Mouse (Mus musculus): ENCODE data around the gene Ccl11. TPM values are rescaled to one million over a fixed set of nuclear protein-coding genes. Genes with fewer than 3 reads are reported as not detected.

Gene Ccl11
- polyA plus RNA-seq (2015; fragmentation: Nextera tagmentation; extraction: Ambion mirVana) = 0.09 and 0.14 TPM in 2 replicates

DNA sequence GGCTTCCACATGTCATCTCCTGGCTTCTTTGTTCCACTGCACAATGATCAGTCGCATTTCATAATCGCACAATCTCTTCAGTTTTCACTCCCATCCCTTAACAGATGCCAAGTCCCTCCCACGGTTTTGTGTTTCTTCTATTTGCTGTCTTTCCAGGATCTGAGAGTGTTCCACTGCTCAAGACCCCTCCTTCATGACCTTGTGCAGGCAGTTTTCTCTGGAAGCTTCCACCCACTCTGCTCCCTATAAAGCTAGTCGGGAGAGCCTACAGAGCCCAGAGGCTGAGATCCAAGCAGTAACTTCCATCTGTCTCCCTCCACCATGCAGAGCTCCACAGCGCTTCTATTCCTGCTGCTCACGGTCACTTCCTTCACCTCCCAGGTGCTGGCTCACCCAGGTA is at the start of gene Ccl11:
TSS of gene Ccl11 (plus strand) at position 178 of the 400 bp plus-strand sequence.
- DNase-seq (no peak), ATAC-seq (ENCODE audit: low read depth) (no peak)
- Histone ChIP-seq H3K36me3 (no peaks in the 10 kb centered on the region), H3K27ac (no peak within 1 kb of the TSS), H3K9ac (no peak within 1 kb of the TSS), H3K9me3 (replicated peaks) (no peaks in the 10 kb centered on the region), H3K4me2 (no peak within 1 kb of the TSS), H3K4me3 (replicated peaks) (no peak within 1 kb of the TSS), H3K27me3 (no peaks in the 10 kb centered on the region), H3K4me1 (replicated peaks) (no peaks in the 10 kb centered on the region)
- 61% methylated on average over 6 of the region's 6 CpGs for WGBS (ENCODE audit: insufficient replicate concordance)

DNA sequence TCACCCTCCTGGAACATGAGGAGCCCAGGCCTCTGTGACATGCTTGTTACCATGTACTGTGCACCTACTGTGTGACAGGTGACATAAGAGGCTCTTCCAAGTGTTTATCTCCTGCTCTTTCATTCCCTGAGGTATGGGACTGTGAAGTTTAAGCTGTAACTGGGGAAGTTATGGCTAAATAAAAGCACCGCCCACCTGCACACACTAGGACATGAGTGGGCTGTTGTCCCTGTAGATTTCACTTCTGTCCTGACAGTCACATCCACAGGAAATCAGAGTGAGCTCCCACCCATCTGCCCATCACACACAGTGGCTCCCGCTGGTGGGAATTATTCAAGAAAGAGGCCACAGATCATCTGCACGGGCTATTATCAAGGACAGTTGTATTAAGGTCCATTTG is 47.5 kb upstream of the Ccl11 start:
- WGBS (ENCODE audit: insufficient replicate concordance) = 59% methylated on average over 3 of the region's 3 CpGs
- H3K9me3 ChIP-seq (replicated peaks) = no peaks in the 10 kb centered on the region
- no peak overlapping the region for H3K4me2 ChIP-seq
- peaks cover 5% of the 10 kb centered on the region; the same call in 1 of the 2 replicates for H3K4me1 ChIP-seq (replicated peaks)
- H3K27me3 ChIP-seq = no peaks in the 10 kb centered on the region
- no peak overlapping the region for H3K9ac ChIP-seq
- H3K4me3 ChIP-seq (replicated peaks) = no peak overlapping the region
- H3K27ac ChIP-seq = no peak overlapping the region
- no peak for DNase-seq
- ATAC-seq (ENCODE audit: low read depth) = no peak
- H3K36me3 ChIP-seq = no peaks in the 10 kb centered on the region

DNA sequence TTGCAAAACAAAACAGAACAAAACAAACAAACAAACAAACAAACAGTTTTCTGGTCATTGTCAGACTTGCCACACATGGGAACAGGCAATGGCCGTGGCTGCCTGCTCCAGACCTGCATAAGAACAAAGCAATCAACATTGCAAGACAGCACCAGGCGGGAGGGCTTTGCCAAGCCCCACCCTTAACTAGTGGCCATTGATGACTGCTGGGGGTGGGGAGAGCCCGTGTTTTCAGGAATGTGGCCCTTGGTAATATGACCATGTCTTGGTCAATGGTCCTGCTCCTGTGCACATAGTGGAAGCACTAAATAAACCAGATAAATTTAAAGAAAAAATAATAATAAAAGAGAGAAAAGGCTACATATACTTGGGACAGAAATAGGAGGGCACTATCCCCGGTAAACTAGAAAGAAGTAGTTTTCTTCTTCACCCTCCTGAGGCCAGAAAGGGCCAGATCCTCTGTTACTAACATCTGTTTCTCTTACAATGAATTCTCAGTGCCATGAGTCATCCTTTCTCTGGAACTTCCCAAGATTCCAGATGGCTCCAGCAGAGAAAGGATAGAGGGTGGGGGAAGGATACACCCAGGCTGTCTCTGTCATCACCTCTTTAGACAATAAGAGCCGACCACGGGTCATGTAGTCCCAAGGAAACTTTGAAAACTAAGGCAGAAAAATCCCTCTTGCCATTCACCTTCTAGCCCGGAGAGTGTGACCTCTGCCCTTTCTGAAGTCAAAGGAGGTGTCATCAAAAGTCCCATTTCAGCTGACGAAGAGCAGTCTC is 46.0 kb upstream of the Ccl11 start:
- H3K9ac ChIP-seq = no peak overlapping the region
- no peak for DNase-seq
- H3K4me1 ChIP-seq (replicated peaks) = peaks cover 5% of the 10 kb centered on the region; the same call in 1 of the 2 replicates
- H3K4me2 ChIP-seq = no peak overlapping the region
- WGBS (ENCODE audit: insufficient replicate concordance) = 52% methylated on average over 8 of the region's 8 CpGs
- ATAC-seq (ENCODE audit: low read depth) = no peak
- H3K27me3 ChIP-seq = no peaks in the 10 kb centered on the region
- no peak overlapping the region for H3K4me3 ChIP-seq (replicated peaks)
- H3K9me3 ChIP-seq (replicated peaks) = no peaks in the 10 kb centered on the region
- H3K27ac ChIP-seq = no peak overlapping the region
- no peaks in the 10 kb centered on the region for H3K36me3 ChIP-seq

GRCm38 (mm10) chr11:82013756-82014155 is 43.9 kb upstream of the Ccl11 start:
- H3K36me3 ChIP-seq = no peaks in the 10 kb centered on the region
- no peaks in the 10 kb centered on the region for H3K27me3 ChIP-seq
- no peak overlapping the region for H3K4me3 ChIP-seq (replicated peaks)
- 35% methylated on average over 1 of the region's 1 CpGs for WGBS (ENCODE audit: insufficient replicate concordance)
- H3K4me1 ChIP-seq (replicated peaks) = no peaks in the 10 kb centered on the region
- H3K4me2 ChIP-seq = no peak overlapping the region
- ATAC-seq (ENCODE audit: low read depth) = no peak
- H3K9me3 ChIP-seq (replicated peaks) = no peaks in the 10 kb centered on the region
- no peak overlapping the region for H3K27ac ChIP-seq
- no peak overlapping the region for H3K9ac ChIP-seq
- DNase-seq = no peak

- Histone ChIP-seq H3K4me1 (replicated peaks) (no peaks in the 10 kb centered on the region), H3K4me3 (replicated peaks) (no peak overlapping the region), H3K4me2 (no peak overlapping the region), H3K27me3 (no peaks in the 10 kb centered on the region), H3K36me3 (no peaks in the 10 kb centered on the region), H3K9me3 (replicated peaks) (no peaks in the 10 kb centered on the region), H3K9ac (no peak overlapping the region), H3K27ac (no peak overlapping the region)
- ATAC-seq (ENCODE audit: low read depth) (no peak), DNase-seq (no peak)
- WGBS (ENCODE audit: insufficient replicate concordance) = 43% methylated on average over 2 of the region's 2 CpGs
Measured at GRCm38 (mm10) chr11:82015066-82015465, 42.6 kb upstream of the Ccl11 start.

DNA sequence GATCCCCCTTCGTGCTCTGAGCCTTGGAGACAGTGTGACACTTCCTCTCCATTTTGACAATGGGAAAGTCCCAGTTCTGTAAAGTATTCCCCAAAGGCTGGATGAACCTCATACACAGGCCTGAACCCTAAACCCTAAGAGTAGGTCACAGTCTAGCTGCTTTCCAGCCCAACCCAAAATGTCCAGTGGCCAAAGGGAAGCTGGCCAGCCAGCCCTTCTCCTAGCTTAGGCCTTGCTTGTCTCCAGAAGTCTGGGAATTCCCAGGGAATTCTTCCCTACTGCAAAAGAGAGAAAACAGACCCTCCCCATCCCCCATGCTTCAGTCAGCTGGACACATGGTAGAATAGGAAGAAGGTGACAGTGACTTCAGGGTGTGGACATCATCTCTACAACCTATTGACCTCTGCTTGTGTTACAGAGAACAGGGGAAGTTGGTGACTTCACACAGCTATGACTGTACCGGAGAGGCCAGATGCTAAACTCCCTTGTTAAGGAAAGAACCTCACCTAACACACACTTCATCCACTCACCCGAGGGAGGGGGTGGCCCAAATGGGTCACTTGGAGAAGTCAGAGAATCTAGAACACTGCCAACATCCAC is 41.3 kb upstream of the Ccl11 start:
- Histone ChIP-seq H3K4me2 (no peak overlapping the region), H3K4me3 (replicated peaks) (no peak overlapping the region), H3K27ac (no peak overlapping the region), H3K27me3 (no peaks in the 10 kb centered on the region), H3K9ac (no peak overlapping the region), H3K36me3 (no peaks in the 10 kb centered on the region), H3K4me1 (replicated peaks) (no peaks in the 10 kb centered on the region), H3K9me3 (replicated peaks) (no peaks in the 10 kb centered on the region)
- 35% methylated on average over 3 of the region's 3 CpGs for WGBS (ENCODE audit: insufficient replicate concordance)
- no peak for ATAC-seq (ENCODE audit: low read depth)
- DNase-seq = no peak

DNA sequence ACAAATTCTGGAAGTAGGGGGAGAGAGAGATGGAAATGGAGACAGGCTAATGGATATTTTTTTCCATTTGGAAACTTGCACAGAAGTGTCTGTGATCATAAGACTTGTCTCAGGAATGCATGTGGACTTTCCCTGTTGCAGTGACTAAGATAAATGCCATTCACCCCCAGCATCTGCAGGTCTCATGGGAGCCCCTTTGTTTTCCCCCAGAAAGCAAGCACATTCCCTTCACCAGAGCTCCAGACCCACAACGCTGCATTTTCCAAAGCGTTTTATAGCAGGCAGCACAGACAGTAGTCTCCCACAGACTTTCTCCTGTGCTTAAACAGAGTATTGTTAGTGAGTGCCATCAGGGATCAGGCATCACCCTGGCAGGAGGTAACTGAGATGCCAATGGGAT is 38.2 kb upstream of the Ccl11 start:
- DNase-seq = no peak
- H3K27ac ChIP-seq = no peak overlapping the region
- H3K4me1 ChIP-seq (replicated peaks) = no peaks in the 10 kb centered on the region
- 41% methylated on average over 2 of the region's 2 CpGs for WGBS (ENCODE audit: insufficient replicate concordance)
- no peak overlapping the region for H3K4me2 ChIP-seq
- no peaks in the 10 kb centered on the region for H3K9me3 ChIP-seq (replicated peaks)
- H3K27me3 ChIP-seq = no peaks in the 10 kb centered on the region
- H3K4me3 ChIP-seq (replicated peaks) = no peak overlapping the region
- no peak for ATAC-seq (ENCODE audit: low read depth)
- H3K9ac ChIP-seq = no peak overlapping the region
- H3K36me3 ChIP-seq = no peaks in the 10 kb centered on the region

DNA sequence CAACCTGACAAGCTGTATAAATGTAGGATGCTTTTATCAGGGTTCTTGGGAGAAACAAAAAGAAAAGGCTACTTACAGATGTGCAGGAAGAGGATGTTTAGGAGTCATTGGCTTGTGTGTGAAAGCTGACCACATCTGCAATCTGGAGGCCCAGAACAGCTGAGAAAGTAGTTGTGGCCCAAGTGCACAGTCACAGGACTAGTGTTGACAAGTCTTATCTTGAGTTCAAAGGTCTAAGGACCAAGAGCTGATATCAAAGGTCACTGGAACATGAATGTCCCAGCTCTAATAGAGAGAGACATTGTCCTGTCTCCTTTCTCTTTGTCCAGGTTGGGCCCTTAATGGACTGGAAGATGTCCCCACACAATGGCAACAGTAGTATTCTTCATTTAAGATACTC is 37.8 kb upstream of the Ccl11 start:
- Histone ChIP-seq H3K9ac (no peak overlapping the region), H3K4me2 (no peak overlapping the region), H3K4me1 (replicated peaks) (no peaks in the 10 kb centered on the region), H3K4me3 (replicated peaks) (no peak overlapping the region), H3K36me3 (no peaks in the 10 kb centered on the region), H3K27me3 (no peaks in the 10 kb centered on the region), H3K27ac (no peak overlapping the region), H3K9me3 (replicated peaks) (no peaks in the 10 kb centered on the region)
- no peak for DNase-seq
- ATAC-seq (ENCODE audit: low read depth) = no peak

- Histone ChIP-seq H3K27ac (no peak overlapping the region), H3K9me3 (replicated peaks) (no peaks in the 10 kb centered on the region), H3K4me3 (replicated peaks) (no peak overlapping the region), H3K36me3 (no peaks in the 10 kb centered on the region), H3K9ac (no peak overlapping the region), H3K4me2 (no peak overlapping the region), H3K27me3 (no peaks in the 10 kb centered on the region), H3K4me1 (replicated peaks) (no peaks in the 10 kb centered on the region)
- WGBS (ENCODE audit: insufficient replicate concordance) = 17% methylated on average over 3 of the region's 3 CpGs
- DNase-seq (no peak), ATAC-seq (ENCODE audit: low read depth) (no peak)
Measured at GRCm38 (mm10) chr11:82021406-82021805, 36.2 kb upstream of the Ccl11 start.

DNA sequence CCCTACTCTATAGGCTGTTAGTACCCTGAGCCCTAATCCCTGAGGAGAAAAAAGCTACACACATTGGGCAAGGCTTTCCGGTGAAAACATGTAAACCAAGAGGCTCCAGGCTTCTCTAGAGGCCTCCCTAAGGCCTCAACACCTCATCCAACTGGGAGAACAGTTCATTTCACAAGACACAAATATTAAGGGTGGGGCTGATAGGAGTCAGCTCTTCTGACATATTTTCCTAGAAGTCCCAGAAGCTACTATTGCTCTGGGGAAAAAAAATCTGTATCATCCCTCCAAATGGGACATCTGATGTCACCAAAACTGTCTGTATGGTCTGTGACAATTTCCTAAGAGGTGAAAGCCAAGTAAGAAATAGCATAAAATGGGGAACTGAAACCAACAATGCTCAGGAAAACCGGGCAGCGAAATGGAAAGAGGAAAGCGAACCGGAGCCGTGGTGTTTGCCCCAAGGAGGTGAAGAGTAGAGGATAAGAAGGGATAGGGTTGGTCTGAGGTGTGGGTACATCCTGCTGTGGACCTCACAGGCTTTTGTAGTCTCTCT is 35.0 kb upstream of the Ccl11 start:
- H3K4me2 ChIP-seq = no peak overlapping the region
- ATAC-seq (ENCODE audit: low read depth) (no peak), DNase-seq (no peak)
- no peak overlapping the region for H3K4me3 ChIP-seq (replicated peaks)
- H3K27ac ChIP-seq = no peak overlapping the region
- no peaks in the 10 kb centered on the region for H3K27me3 ChIP-seq
- no peak overlapping the region for H3K9ac ChIP-seq
- no peaks in the 10 kb centered on the region for H3K4me1 ChIP-seq (replicated peaks)
- no peaks in the 10 kb centered on the region for H3K9me3 ChIP-seq (replicated peaks)
- no peaks in the 10 kb centered on the region for H3K36me3 ChIP-seq
- WGBS (ENCODE audit: insufficient replicate concordance) = 62% methylated on average over 6 of the region's 6 CpGs

- no peaks in the 10 kb centered on the region for H3K9me3 ChIP-seq (replicated peaks)
- WGBS (ENCODE audit: insufficient replicate concordance) = 38% methylated on average over 4 of the region's 4 CpGs
- no peak overlapping the region for H3K4me2 ChIP-seq
- no peaks in the 10 kb centered on the region for H3K27me3 ChIP-seq
- H3K4me1 ChIP-seq (replicated peaks) = no peaks in the 10 kb centered on the region
- no peak overlapping the region for H3K4me3 ChIP-seq (replicated peaks)
- no peak overlapping the region for H3K9ac ChIP-seq
- no peak overlapping the region for H3K27ac ChIP-seq
- no peaks in the 10 kb centered on the region for H3K36me3 ChIP-seq
- ATAC-seq (ENCODE audit: low read depth) = no peak
- no peak for DNase-seq
Measured at GRCm38 (mm10) chr11:82023769-82024168, 33.9 kb upstream of the Ccl11 start.

GRCm38 (mm10) chr11:82030171-82030570 is 27.5 kb upstream of the Ccl11 start:
- no peaks in the 10 kb centered on the region for H3K4me1 ChIP-seq (replicated peaks)
- no peak overlapping the region for H3K4me2 ChIP-seq
- no peak overlapping the region for H3K4me3 ChIP-seq (replicated peaks)
- H3K9me3 ChIP-seq (replicated peaks) = no peaks in the 10 kb centered on the region
- DNase-seq (no peak), ATAC-seq (ENCODE audit: low read depth) (no peak)
- H3K36me3 ChIP-seq = no peaks in the 10 kb centered on the region
- H3K9ac ChIP-seq = no peak overlapping the region
- no peak overlapping the region for H3K27ac ChIP-seq
- 32% methylated on average over 2 of the region's 2 CpGs for WGBS (ENCODE audit: insufficient replicate concordance)
- H3K27me3 ChIP-seq = no peaks in the 10 kb centered on the region

All from liver, embryonic 13.5 days (tissue).